Mouse (Mus musculus) MEL (cell line): ENCODE results near the gene Psmg3. TPM values are rescaled to one million over a fixed set of nuclear protein-coding genes. Genes with fewer than 3 reads are reported as not detected.

Experiments used
- DNase-seq: peaks from one replicate; pipeline ENCODE4 v3.0.0; 2011; ENCODE audit warnings: low read depth, low spot score
- H3K27ac ChIP-seq: 2 replicates; pipeline ENCODE4 v1.5.1; 2012; ENCODE audit warnings: low read depth, mild to moderate bottlenecking, control low read depth, low read length, moderate library complexity; ENCODE audit not compliant: control insufficient read depth
- H3K27me3 ChIP-seq, 2 experiments: fragments of 150-350 bp in 1 of 2; sonication (generic) in 1 of 2; 2 replicates each; pipeline ENCODE4 v1.6.1; 2012; ENCODE audit warnings: low read length in 2 of 2, mild to moderate bottlenecking in 2 of 2, improper control_type of control experiment in 1 of 2, moderate library complexity in 1 of 2; ENCODE audit not compliant: insufficient read depth in 2 of 2, control insufficient read depth in 1 of 2
- H3K36me3 ChIP-seq, 2 experiments: 2 replicates each; pipeline ENCODE4 v1.6.1; 2012 to 2014; ENCODE audit warnings: low read length in 2 of 2, improper control_type of control experiment in 1 of 2, inconsistent platforms in 1 of 2, mild to moderate bottlenecking in 1 of 2; ENCODE audit not compliant: insufficient read depth in 2 of 2, control insufficient read depth in 1 of 2
- H3K4me1 ChIP-seq, 2 experiments: fragments of 150-350 bp in 1 of 2; sonication (generic) in 1 of 2; 2 replicates each; pipeline ENCODE4 v1.6.1; 2012; ENCODE audit warnings: low read length in 2 of 2, improper control_type of control experiment in 1 of 2, mild to moderate bottlenecking in 1 of 2; ENCODE audit not compliant: insufficient read depth in 2 of 2, control insufficient read depth in 1 of 2
- H3K4me3 ChIP-seq, 2 experiments: fragments of 150-350 bp in 1 of 2; sonication (generic) in 1 of 2; 2 replicates each; pipeline ENCODE4 v1.5.1; 2012; ENCODE audit warnings: low read depth in 2 of 2, low read length in 2 of 2, mild to moderate bottlenecking in 2 of 2, moderate library complexity in 2 of 2, control low read depth in 1 of 2, improper control_type of control experiment in 1 of 2; ENCODE audit not compliant: control insufficient read depth in 1 of 2, insufficient read depth in 1 of 2
- H3K79me2 ChIP-seq: 2 replicates; pipeline ENCODE4 v1.6.1; 2012; ENCODE audit warnings: mild to moderate bottlenecking, low read length, moderate library complexity; ENCODE audit not compliant: control insufficient read depth, poor library complexity, insufficient read depth
- H3K9ac ChIP-seq: 2 replicates; pipeline ENCODE4 v1.6.1; 2012; ENCODE audit warnings: low read depth, mild to moderate bottlenecking, control low read depth, low read length, moderate library complexity; ENCODE audit not compliant: control insufficient read depth, poor library complexity, severe bottlenecking
- H3K9me3 ChIP-seq: fragments of 150-350 bp; sonication (generic); replicated peaks from 2 replicates; pipeline ENCODE4 v1.6.1; 2012; ENCODE audit warnings: mild to moderate bottlenecking, low read length, improper control_type of control experiment, moderate library complexity; ENCODE audit not compliant: insufficient read depth
- BHLHE40 ChIP-seq: IDR thresholded peaks from 2 replicates; pipeline ENCODE4 v1.6.1; 2012; ENCODE audit warnings: low read depth, mild to moderate bottlenecking, inconsistent platforms, low read length, improper control_type of control experiment, borderline replicate concordance
- CTCF ChIP-seq, 3 experiments: IDR thresholded peaks in 2 of 3; conservative IDR thresholded peaks in 1 of 3; 2 replicates each; pipeline ENCODE4 v1.5.1; 2011 to 2012; ENCODE audit warnings: low read length in 3 of 3, low read depth in 2 of 3, mild to moderate bottlenecking in 2 of 3, improper control_type of control experiment in 1 of 3, inconsistent platforms in 1 of 3, mixed read lengths in 1 of 3, moderate library complexity in 1 of 3; ENCODE audit not compliant: control insufficient read depth in 1 of 3, insufficient read depth in 1 of 3, poor library complexity in 1 of 3, severe bottlenecking in 1 of 3
- E2F4 ChIP-seq: IDR thresholded peaks from 2 replicates; pipeline ENCODE4 v1.6.1; 2011; ENCODE audit warnings: low read depth, low read length, improper control_type of control experiment, borderline replicate concordance
- ELF1 ChIP-seq: IDR thresholded peaks from 2 replicates; pipeline ENCODE4 v1.6.1; 2014; ENCODE audit warnings: low read depth, mild to moderate bottlenecking, inconsistent platforms, low read length, improper control_type of control experiment, moderate library complexity
- EP300 ChIP-seq, 2 experiments: IDR thresholded peaks; 2 replicates each; pipeline ENCODE4 v1.6.1; 2011; ENCODE audit warnings: improper control_type of control experiment in 2 of 2, low read length in 2 of 2, low read depth in 1 of 2, mild to moderate bottlenecking in 1 of 2
- ETS1 ChIP-seq: IDR thresholded peaks from 2 replicates; pipeline ENCODE4 v1.6.1; 2012; ENCODE audit warnings: low read depth, mild to moderate bottlenecking, inconsistent platforms, low read length, improper control_type of control experiment, moderate library complexity
- GABPA ChIP-seq: IDR thresholded peaks from 2 replicates; pipeline ENCODE4 v1.6.1; 2012; ENCODE audit warnings: low read depth, mild to moderate bottlenecking, inconsistent platforms, low read length, improper control_type of control experiment, moderate library complexity
- GATA1 ChIP-seq: IDR thresholded peaks from 2 replicates; pipeline ENCODE4 v1.6.1; 2011; ENCODE audit warnings: low read depth, low read length, improper control_type of control experiment
- HCFC1 ChIP-seq: IDR thresholded peaks from 2 replicates; pipeline ENCODE4 v1.6.1; 2012; ENCODE audit warnings: low read depth, mild to moderate bottlenecking, inconsistent platforms, low read length, improper control_type of control experiment, moderate library complexity
- JUND ChIP-seq: IDR thresholded peaks from 2 replicates; pipeline ENCODE4 v1.6.1; 2011; ENCODE audit warnings: low read depth, mild to moderate bottlenecking, improper control_type of control experiment, low read length
- KAT2A ChIP-seq: conservative IDR thresholded peaks from 2 replicates; pipeline ENCODE4 v1.6.1; 2012; ENCODE audit warnings: low read depth, low read length, improper control_type of control experiment, inconsistent platforms
- MAFK ChIP-seq: IDR thresholded peaks from 2 replicates; pipeline ENCODE4 v1.6.1; 2011; ENCODE audit warnings: low read depth, mild to moderate bottlenecking, low read length, improper control_type of control experiment, borderline replicate concordance
- MAX ChIP-seq: IDR thresholded peaks from 2 replicates; pipeline ENCODE4 v1.6.1; 2011; ENCODE audit warnings: low read length, improper control_type of control experiment
- MAZ ChIP-seq: IDR thresholded peaks from 2 replicates; pipeline ENCODE4 v1.6.1; 2012; ENCODE audit warnings: low read depth, mild to moderate bottlenecking, inconsistent platforms, low read length, improper control_type of control experiment
- MEF2A ChIP-seq: IDR thresholded peaks from 2 replicates; pipeline ENCODE4 v1.6.1; 2014; ENCODE audit warnings: low read depth, mild to moderate bottlenecking, inconsistent platforms, low read length, improper control_type of control experiment; ENCODE audit not compliant: poor library complexity, insufficient replicate concordance, severe bottlenecking; ENCODE audit errors: extremely low read depth
- MXI1 ChIP-seq: IDR thresholded peaks from 2 replicates; pipeline ENCODE4 v1.6.1; 2011; ENCODE audit warnings: mild to moderate bottlenecking, low read depth, low read length, improper control_type of control experiment
- MYB ChIP-seq: IDR thresholded peaks from 2 replicates; pipeline ENCODE4 v1.6.1; 2011; ENCODE audit warnings: mild to moderate bottlenecking, low read depth, low read length, improper control_type of control experiment
- MYC ChIP-seq: IDR thresholded peaks from 2 replicates; pipeline ENCODE4 v1.6.1; 2011; ENCODE audit warnings: low read depth, mild to moderate bottlenecking, low read length, improper control_type of control experiment, moderate library complexity
- NELFE ChIP-seq: IDR thresholded peaks from 2 replicates; pipeline ENCODE4 v1.6.1; 2011; ENCODE audit warnings: low read depth, low read length, improper control_type of control experiment
- NRF1 ChIP-seq: IDR thresholded peaks from 2 replicates; pipeline ENCODE4 v1.6.1; 2014; ENCODE audit warnings: low read depth, mild to moderate bottlenecking, inconsistent platforms, low read length, improper control_type of control experiment, moderate library complexity; ENCODE audit not compliant: poor library complexity, insufficient read depth, severe bottlenecking
- POLR2A ChIP-seq, 2 experiments: IDR thresholded peaks; 2 replicates each; pipeline ENCODE4 v1.6.1; 2011 to 2012; ENCODE audit warnings: low read length in 2 of 2, mild to moderate bottlenecking in 2 of 2, control low read depth in 1 of 2, improper control_type of control experiment in 1 of 2, low read depth in 1 of 2, moderate library complexity in 1 of 2; ENCODE audit not compliant: control insufficient read depth in 1 of 2, insufficient read depth in 1 of 2, poor library complexity in 1 of 2
- POLR2AphosphoS2 ChIP-seq: IDR thresholded peaks from 2 replicates; pipeline ENCODE4 v1.6.1; 2011; ENCODE audit warnings: low read length, improper control_type of control experiment
- POLR2AphosphoS5 ChIP-seq: IDR thresholded peaks from 2 replicates; pipeline ENCODE4 v1.6.1; 2012; ENCODE audit warnings: low read depth, borderline replicate concordance, mild to moderate bottlenecking, inconsistent platforms, low read length, moderate library complexity, mixed read lengths
- RAD21 ChIP-seq: IDR thresholded peaks from 2 replicates; pipeline ENCODE4 v1.6.1; 2011; ENCODE audit warnings: mild to moderate bottlenecking, low read depth, low read length, improper control_type of control experiment
- RCOR1 ChIP-seq: IDR thresholded peaks from 2 replicates; pipeline ENCODE4 v1.6.1; 2012; ENCODE audit warnings: low read depth, mild to moderate bottlenecking, inconsistent platforms, low read length, improper control_type of control experiment
- SIN3A ChIP-seq: IDR thresholded peaks from 2 replicates; pipeline ENCODE4 v1.6.1; 2012; ENCODE audit warnings: low read length, improper control_type of control experiment, inconsistent platforms
- SMC3 ChIP-seq: IDR thresholded peaks from 2 replicates; pipeline ENCODE4 v1.6.1; 2011; ENCODE audit warnings: low read depth, low read length, improper control_type of control experiment
- TAL1 ChIP-seq: IDR thresholded peaks from 2 replicates; pipeline ENCODE4 v1.6.1; 2012; ENCODE audit warnings: mild to moderate bottlenecking, inconsistent platforms, low read length, moderate library complexity, mixed read lengths
- TBP ChIP-seq: IDR thresholded peaks from 2 replicates; pipeline ENCODE4 v1.8.0; 2011; ENCODE audit warnings: low read depth, low read length, improper control_type of control experiment
- TCF12 ChIP-seq: IDR thresholded peaks from 2 replicates; pipeline ENCODE4 v1.6.1; 2014; ENCODE audit warnings: low read depth, mild to moderate bottlenecking, inconsistent platforms, low read length, improper control_type of control experiment, moderate library complexity
- UBTF ChIP-seq: IDR thresholded peaks from 2 replicates; pipeline ENCODE4 v1.6.1; 2012; ENCODE audit warnings: low read depth, mild to moderate bottlenecking, inconsistent platforms, low read length, improper control_type of control experiment, moderate library complexity, borderline replicate concordance; ENCODE audit not compliant: insufficient read depth
- USF1 ChIP-seq: IDR thresholded peaks from 2 replicates; pipeline ENCODE4 v1.6.1; 2014; ENCODE audit warnings: low read depth, mild to moderate bottlenecking, inconsistent platforms, low read length, improper control_type of control experiment, moderate library complexity
- ZC3H11A ChIP-seq: IDR thresholded peaks from 2 replicates; pipeline ENCODE4 v1.6.1; 2012; ENCODE audit warnings: low read depth, mild to moderate bottlenecking, inconsistent platforms, low read length, improper control_type of control experiment
- ZKSCAN1 ChIP-seq: IDR thresholded peaks from 2 replicates; pipeline ENCODE4 v1.6.1; 2012; ENCODE audit warnings: low read depth, mild to moderate bottlenecking, inconsistent platforms, low read length, improper control_type of control experiment, moderate library complexity
- ZMIZ1 ChIP-seq: IDR thresholded peaks from 2 replicates; pipeline ENCODE4 v1.6.1; 2012; ENCODE audit warnings: low read depth, mild to moderate bottlenecking, inconsistent platforms, low read length, improper control_type of control experiment, moderate library complexity
- ZNF384 ChIP-seq: IDR thresholded peaks from 2 replicates; pipeline ENCODE4 v1.6.1; 2012; ENCODE audit warnings: low read depth, mild to moderate bottlenecking, inconsistent platforms, low read length, improper control_type of control experiment
- polyA plus RNA-seq, 2 experiments: library from polyadenylated mRNA; stranded (reverse) in 1 of 2; unstranded in 1 of 2; fragments of >175 nt in 1 of 2; fragments of >200 nt in 1 of 2; gene quantifications; 2 replicates each; pipeline versions ENCODE4 v1.2.1 to v1.2.4; 2012; ENCODE audit warnings: low replicate concordance in 2 of 2, low read depth in 1 of 2; ENCODE audit not compliant: insufficient read length in 2 of 2, insufficient read depth in 1 of 2, missing spikeins in 1 of 2
- total RNA-seq: library from RNA; depleted of rRNA; stranded (reverse); fragments of 300-350 nt; gene quantifications from 2 replicates; pipeline ENCODE4 v1.2.3, GENCODE M21; 2012; rRNA removed

Gene Psmg3
- 70.0 and 75.4 TPM in 2 replicates for total RNA-seq
- 10 to 100 TPM in 1 of 2 experiments, not detected in 1; 81.9 TPM for polyA plus RNA-seq

DNA sequence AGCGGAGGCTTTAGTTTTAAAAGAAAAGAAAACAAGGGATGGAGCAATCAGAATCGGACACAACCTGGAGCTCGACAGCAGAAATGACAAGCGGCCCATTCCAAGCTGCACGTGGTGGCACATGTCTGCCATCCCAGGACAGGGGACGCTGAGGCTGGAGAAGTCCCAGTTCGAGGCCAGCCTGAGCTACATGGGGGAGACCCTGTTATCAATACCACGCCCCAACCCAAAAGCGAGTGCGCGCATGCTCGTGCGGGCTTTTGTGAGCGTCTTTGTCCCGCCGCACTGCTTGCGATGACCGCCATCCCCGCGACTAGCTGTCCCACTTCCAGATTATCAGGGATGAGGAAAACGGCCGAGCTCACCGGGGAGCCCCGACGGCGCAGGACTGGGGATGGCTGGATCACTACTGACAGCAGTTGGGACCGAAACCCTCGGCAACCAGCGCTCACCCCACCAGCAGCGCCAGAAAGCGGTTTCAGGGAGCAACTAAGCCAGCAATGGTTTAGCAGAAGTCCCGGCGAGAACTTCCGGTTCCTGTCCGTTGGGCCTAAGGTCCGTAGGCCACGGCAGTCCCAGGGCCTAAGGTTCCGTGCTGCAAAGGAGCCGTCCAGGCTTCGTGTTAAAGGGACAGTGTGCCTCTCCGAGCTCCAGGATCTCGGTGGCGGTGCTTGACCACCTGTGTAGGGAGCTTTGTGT lies at the start of gene Psmg3, which contains the start of gene Gm26938:
Gene Psmg3, minus strand, starts transcription at position 529 of the 699 bp plus-strand sequence.
Gene Gm26938, minus strand, starts transcription at position 51 of the 699 bp plus-strand sequence.
- Histone ChIP-seq H3K4me1 (peaks cover 3 to 43% of the 10 kb centered on the region in 2 experiments; a peak in 3 of 4 replicates), H3K27me3 (no peaks in the 10 kb centered on the region), H3K36me3 (peaks cover 0 to 24% of the 10 kb centered on the region in 2 experiments; a peak in 3 of 4 replicates), H3K27ac (peak within 1 kb of the TSS; percentile 80), H3K9me3 (no peaks in the 10 kb centered on the region), H3K9ac (peak within 1 kb of the TSS; percentile 94), H3K79me2 (peaks cover 19% of the 10 kb centered on the region), H3K4me3 (peak within 1 kb of the TSS; percentile 80)
- peak; percentile 94 for DNase-seq
- TF ChIP-seq HCFC1 (peak; percentile 97), TBP (peak; percentile 97), ZC3H11A (no peak), SMC3 (no peak), EP300 (IDR thresholded peaks at IDR 0.05; ENCODE audit: low read depth in 1 of 2, low read length in 2 of 2) (peak in 1 of 2 experiments; percentile 33; a peak in 2 of 4 replicates), MAX (peak; percentile 78), MYC (peak; percentile 82), KAT2A (peak; percentile 74; the same call in 1 of the 2 replicates), RAD21 (no peak), POLR2A (IDR thresholded peaks at IDR 0.05; ENCODE audit: control insufficient read depth in 1 of 2, insufficient read depth in 1 of 2, low read depth in 1 of 2, low read length in 2 of 2, poor library complexity in 1 of 2) (peak; percentile 91 to 96), ZMIZ1 (0 out of 2 replicates have a peak, but pooled peaks have one; percentile 53), MEF2A (no peak), MXI1 (peak; percentile 88), ZKSCAN1 (no peak), TAL1 (no peak), SIN3A (peak; percentile 96), MYB (no peak), NRF1 (peak; percentile 64), ELF1 (peak; percentile 91), USF1 (no peak), RCOR1 (no peak), ETS1 (peak; percentile 59; the same call in 1 of the 2 replicates), CTCF (IDR thresholded peaks at IDR 0.05 in 2 of 3, conservative IDR thresholded peaks at IDR 0.05 in 1 of 3; ENCODE audit: control insufficient read depth in 1 of 3, insufficient read depth in 1 of 3, low read depth in 2 of 3, low read length in 3 of 3, poor library complexity in 1 of 3, severe bottlenecking in 1 of 3) (no peak), ZNF384 (no peak), POLR2AphosphoS2 (peak; percentile 85; the same call in 1 of the 2 replicates), NELFE (peak; percentile 93), GABPA (no peak), JUND (no peak), E2F4 (no peak), BHLHE40 (no peak), TCF12 (peak; percentile 86), MAZ (peak; percentile 22; the same call in 1 of the 2 replicates), UBTF (no peak), POLR2AphosphoS5 (no peak), GATA1 (no peak), MAFK (no peak)
